Mouse (Mus musculus) cerebellum, adult 11-12 months (tissue): ENCODE measurements at regions not wholly inside any gene's neighbourhood (a gene's known extent, or its start where the extent isn't known, plus 50 kb on each side); places are given as distances from the start of the nearest gene placed in this dataset.

Experiments used
- DNase-seq: peaks from one replicate; pipeline ENCODE4 v3.0.0; 2022

DNA sequence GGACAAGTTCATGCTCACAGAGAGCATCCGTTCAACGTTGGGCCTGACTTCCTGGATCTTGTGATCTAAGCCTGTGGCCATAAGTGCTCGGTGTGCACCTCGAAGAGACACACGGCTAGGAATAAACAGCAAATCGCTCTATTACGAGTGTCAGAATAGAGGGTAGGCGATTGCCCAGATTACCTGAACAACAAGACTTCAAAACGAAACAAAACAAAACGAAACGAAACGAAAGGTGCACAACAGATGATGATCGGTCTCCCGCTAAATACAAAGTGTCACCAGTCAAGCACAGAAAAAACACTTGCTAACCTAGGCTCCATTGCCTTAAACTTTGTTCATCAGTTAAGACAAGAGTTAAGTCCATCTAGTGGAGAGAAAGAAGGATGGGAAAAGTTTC is 67.4 kb downstream of the Pdia4 start:
- DNase-seq = peak; percentile 25

DNA sequence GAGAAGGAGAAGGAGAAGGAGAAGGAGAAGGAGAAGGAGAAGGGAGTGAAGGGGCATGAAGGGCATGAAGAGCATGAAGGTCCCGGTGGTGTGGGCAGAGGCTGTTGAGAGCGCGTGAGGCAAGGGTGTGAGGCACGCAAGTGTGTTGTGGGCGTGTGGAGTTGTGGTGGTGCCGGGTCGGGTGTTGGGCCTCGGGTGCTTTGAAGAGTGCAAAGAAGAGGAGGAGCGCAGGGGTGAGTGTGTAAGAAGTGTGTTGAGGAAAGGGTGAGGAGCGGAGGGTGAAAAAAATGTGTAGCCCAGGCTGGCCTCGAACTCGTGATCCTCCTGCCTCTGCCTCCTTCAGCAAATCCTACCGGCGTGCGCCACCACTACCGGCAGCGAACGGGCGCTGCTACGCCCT is 69.4 kb downstream of the Pdia4 start:
- peak; percentile 67 for DNase-seq

DNA sequence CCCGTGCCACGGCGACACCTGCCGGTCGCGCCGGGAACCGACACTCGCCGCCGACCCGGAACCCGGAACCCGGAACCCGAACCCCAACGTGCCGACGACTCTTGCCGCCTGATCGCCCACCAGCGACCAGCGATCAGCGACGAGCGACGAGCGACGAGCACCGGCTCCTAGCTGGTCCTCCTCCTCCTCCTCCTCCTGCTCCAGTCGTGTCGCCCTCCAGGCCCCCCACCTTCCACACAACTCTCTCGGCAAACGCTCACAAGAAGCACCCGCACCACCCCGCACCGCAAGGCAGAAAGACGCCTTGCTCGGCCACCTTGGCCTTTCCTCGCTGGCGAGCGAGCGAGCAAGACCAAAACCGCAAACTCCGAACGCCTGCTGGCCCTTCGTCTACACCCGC is 73.0 kb downstream of the Pdia4 start:
- DNase-seq = peak; percentile 50

DNA sequence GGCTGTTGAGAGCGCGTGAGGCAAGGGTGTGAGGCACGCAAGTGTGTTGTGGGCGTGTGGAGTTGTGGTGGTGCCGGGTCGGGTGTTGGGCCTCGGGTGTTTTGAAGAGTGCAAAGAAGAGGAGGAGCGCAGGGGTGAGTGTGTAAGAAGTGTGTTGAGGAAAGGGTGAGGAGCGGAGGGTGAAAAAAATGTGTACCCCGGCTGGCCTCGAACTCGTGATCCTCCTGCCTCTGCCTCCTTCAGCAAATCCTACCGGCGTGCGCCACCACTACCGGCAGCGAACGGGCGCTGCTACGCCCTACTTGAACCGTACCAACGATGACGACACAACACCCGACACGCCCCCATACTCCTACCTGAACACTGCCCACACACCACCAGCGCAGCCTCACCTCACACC is 73.5 kb downstream of the Pdia4 start:
- peak; percentile 81 for DNase-seq

DNA sequence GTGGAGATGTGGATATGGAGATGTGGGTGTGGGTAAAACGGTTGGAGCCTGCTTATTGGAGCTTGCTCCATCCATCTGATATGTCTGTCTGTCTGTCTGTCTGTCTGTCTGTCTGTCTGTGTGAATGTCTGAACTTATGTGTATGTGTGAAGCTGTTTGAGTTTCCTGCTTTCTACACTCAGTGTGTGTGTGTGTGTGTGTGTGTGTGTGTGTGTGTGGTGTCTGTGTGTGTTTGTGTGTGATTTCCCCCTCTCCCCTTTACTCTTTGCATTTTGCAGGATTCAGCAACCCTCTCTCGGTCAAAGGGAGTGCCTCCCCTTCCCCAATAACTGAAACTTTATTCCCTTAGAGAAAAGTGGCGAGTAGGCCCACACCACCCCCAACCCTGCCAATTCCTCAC is 75.3 kb downstream of the Pdia4 start:
- peak; percentile 42 for DNase-seq
